Comparison of ENCODE assay signal across 8 mouse cellular contexts in the genomic region with DNA sequence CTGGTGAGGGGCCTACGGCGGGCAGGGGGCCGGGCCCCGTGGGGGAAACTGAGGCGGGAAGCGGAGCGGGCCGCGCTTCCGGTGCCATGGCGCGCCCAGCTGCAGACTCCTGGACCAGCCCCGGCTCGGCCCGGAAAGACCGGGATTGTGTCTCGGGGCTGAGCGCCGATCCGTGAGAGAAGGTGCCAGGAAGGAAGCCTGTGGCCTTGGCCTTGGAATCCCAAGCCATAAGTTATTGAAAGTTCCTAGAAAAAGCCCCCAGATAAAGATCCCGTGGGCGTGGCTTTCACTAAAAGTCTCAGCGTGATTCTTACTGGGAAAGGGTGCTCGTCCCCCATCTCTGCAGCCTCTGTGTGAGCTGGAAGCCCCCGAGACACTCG. TPM values are rescaled to one million over a fixed set of nuclear protein-coding genes. Genes with fewer than 3 reads are reported as not detected.
A peak's percentile ranks its signal among the peaks of the same experiment; 100 is the strongest.
DNase-seq lines count a peak whose midpoint lies in the region; ATAC-seq and TF ChIP-seq lines count a peak whose summit lies in the region.

No protein-coding gene starts in this region.

- H3K36me3 ChIP-seq in heart, postnatal 0 days (replicated peaks; ENCODE audit: control insufficient read depth, insufficient read depth, low read length), result peaks cover 21% of the 10 kb centered on the region
- H3K36me3 ChIP-seq in hindbrain, embryonic 15.5 days, result peaks cover 19% of the 10 kb centered on the region
- H3K36me3 ChIP-seq in midbrain, embryonic 13.5 days, result peaks cover 26% of the 10 kb centered on the region

- 0% methylated on average over 26 of the region's 26 CpGs for WGBS in heart, postnatal 0 days
- under 1% methylated on average over 26 of the region's 26 CpGs for WGBS in hindbrain, embryonic 15.5 days
- under 1% methylated on average over 26 of the region's 26 CpGs for whole genome bisulfite sequencing in midbrain, embryonic 13.5 days

- peak overlapping the region; percentile 80 for H3K27ac ChIP-seq in heart, postnatal 0 days (ENCODE audit: low read depth)
- H3K27ac ChIP-seq in hindbrain, embryonic 15.5 days (replicated peaks), result peak overlapping the region; percentile 69
- H3K27ac ChIP-seq in midbrain, embryonic 13.5 days, result peak overlapping the region; percentile 79

- no peak for DNase-seq in heart, postnatal 0 days (ENCODE audit: low spot score)
- DNase-seq in heart, postnatal 14 days, result no peak
- no peak for DNase-seq in adrenal gland, postnatal 10 days
- no peak for DNase-seq in adrenal gland, postnatal 4 days (ENCODE audit: low spot score in 2 of 2)

- peak; percentile 32 for ATAC-seq in heart, postnatal 0 days (ENCODE audit: insufficient read depth, low read depth)
- ATAC-seq in activated CD4-positive, CD25-positive, alpha-beta regulatory T cell, adult 4 months, result peak; percentile 40
- no peak for ATAC-seq in hindbrain, embryonic 15.5 days (ENCODE audit: low FRiP score, low read depth)
- ATAC-seq in midbrain, embryonic 13.5 days, result no peak
- ATAC-seq in megakaryocyte progenitor cell, adult 5-6 weeks (replicated peaks; ENCODE audit: poor library complexity), result no peak

- H3K9me3 ChIP-seq in heart, postnatal 0 days (replicated peaks; ENCODE audit: control insufficient read depth, low read length), result no peaks in the 10 kb centered on the region
- H3K9me3 ChIP-seq in hindbrain, embryonic 15.5 days, result no peaks in the 10 kb centered on the region
- no peaks in the 10 kb centered on the region for H3K9me3 ChIP-seq in midbrain, embryonic 13.5 days

- H3K4me3 ChIP-seq in heart, postnatal 0 days (ENCODE audit: low read depth, low read length), result peak overlapping the region; percentile 90
- peak overlapping the region; percentile 58 for H3K4me3 ChIP-seq in hindbrain, embryonic 15.5 days
- peak overlapping the region; percentile 95 for H3K4me3 ChIP-seq in midbrain, embryonic 13.5 days (replicated peaks)

- no peak; the same call in 1 of the 2 replicates for TF ChIP-seq EP300 in heart, postnatal 0 days (IDR thresholded peaks at IDR 0.05; ENCODE audit: low read depth)

- peaks cover 26% of the 10 kb centered on the region for H3K4me1 ChIP-seq in heart, postnatal 0 days (ENCODE audit: control insufficient read depth, insufficient read depth)
- H3K4me1 ChIP-seq in hindbrain, embryonic 15.5 days (replicated peaks), result peaks cover 41% of the 10 kb centered on the region
- peaks cover 37% of the 10 kb centered on the region for H3K4me1 ChIP-seq in midbrain, embryonic 13.5 days (replicated peaks)

- peak overlapping the region; percentile 93 for H3K9ac ChIP-seq in heart, postnatal 0 days (replicated peaks; ENCODE audit: low read depth, low read length)
- peak overlapping the region; percentile 83 for H3K9ac ChIP-seq in hindbrain, embryonic 15.5 days
- peak overlapping the region; percentile 97 for H3K9ac ChIP-seq in midbrain, embryonic 13.5 days (replicated peaks)

- intact Hi-C loops in heart, postnatal 14 days (cut with DNase I), result no loop called here

- no peak for TF ChIP-seq CTCF in heart, postnatal 0 days (IDR thresholded peaks at IDR 0.05; ENCODE audit: low read depth)

- H3K4me2 ChIP-seq in heart, postnatal 0 days (ENCODE audit: low read depth, low read length), result peak overlapping the region; percentile 81
- peak overlapping the region; percentile 91 for H3K4me2 ChIP-seq in hindbrain, embryonic 15.5 days
- H3K4me2 ChIP-seq in midbrain, embryonic 13.5 days (replicated peaks), result peak overlapping the region; percentile 99

- no peaks in the 10 kb centered on the region for H3K27me3 ChIP-seq in heart, postnatal 0 days (ENCODE audit: control insufficient read depth, insufficient read depth, low read length)
- H3K27me3 ChIP-seq in hindbrain, embryonic 15.5 days, result no peaks in the 10 kb centered on the region; the same call in 1 of the 2 replicates
- H3K27me3 ChIP-seq in midbrain, embryonic 13.5 days, result 0 out of 2 replicates have a peak, but pooled peaks cover 3% of the 10 kb centered on the region

RNA-seq across cellular contexts. Expression of a gene that starts 0.7 kb away (rescaled TPM):
- total RNA-seq in heart, postnatal 0 days (2014; rRNA removed; ENCODE audit: low replicate concordance), result 57.7 and 66.6 TPM in 2 replicates
- polyA plus RNA-seq in heart, postnatal 0 days (2015; fragmentation: Nextera tagmentation; extraction: Ambion mirVana), result 60.1 and 65.2 TPM in 2 replicates
- 10 to 100 TPM; 28.2 to 30.3 TPM for total RNA-seq in heart, postnatal 14 days (2021)
- polyA plus RNA-seq in activated CD4-positive, CD25-positive, alpha-beta regulatory T cell, adult 4 months (2017; shearing (Covaris generic)), result 10 to 100 TPM; 46.6 to 52.0 TPM
- polyA plus RNA-seq in hindbrain, embryonic 15.5 days (2015; fragmentation: Nextera tagmentation; extraction: Ambion mirVana), result 102 and 109 TPM in 2 replicates
- polyA plus RNA-seq in midbrain, embryonic 13.5 days (2015; fragmentation: Nextera tagmentation; extraction: Ambion mirVana), result 107 and 112 TPM in 2 replicates
- total RNA-seq in adrenal gland, postnatal 10 days (2021), result 10 to 100 TPM; 34.7 to 40.0 TPM
- 15.9 and 16.2 TPM in 2 replicates for total RNA-seq in megakaryocyte progenitor cell, adult 5-6 weeks (2015)
- total RNA-seq in megakaryocyte progenitor cell, adult 5-6 weeks (2017), result 33.4 and 34.8 TPM in 2 replicates
- 10 to 100 TPM; 51.4 to 54.3 TPM for total RNA-seq in adrenal gland, postnatal 4 days (2021)

RNA-seq across cellular contexts. Expression of a gene that starts 28.6 kb away (rescaled TPM):
- total RNA-seq in heart, postnatal 0 days (2014; rRNA removed; ENCODE audit: low replicate concordance), result 16.1 and 22.0 TPM in 2 replicates
- polyA plus RNA-seq in heart, postnatal 0 days (2015; fragmentation: Nextera tagmentation; extraction: Ambion mirVana), result 7.8 and 8.2 TPM in 2 replicates
- 10 to 100 TPM in 1 of 2 experiments, 1 to 10 TPM in 1; 9.2 to 10.3 TPM for total RNA-seq in heart, postnatal 14 days (2021)
- polyA plus RNA-seq in activated CD4-positive, CD25-positive, alpha-beta regulatory T cell, adult 4 months (2017; shearing (Covaris generic)), result 10 to 100 TPM in 1 of 2 experiments, 1 to 10 TPM in 1; 6.9 to 12.0 TPM
- polyA plus RNA-seq in hindbrain, embryonic 15.5 days (2015; fragmentation: Nextera tagmentation; extraction: Ambion mirVana), result 16.8 and 20.1 TPM in 2 replicates
- 9.2 and 10.0 TPM in 2 replicates for polyA plus RNA-seq in midbrain, embryonic 13.5 days (2015; fragmentation: Nextera tagmentation; extraction: Ambion mirVana)
- total RNA-seq in adrenal gland, postnatal 10 days (2021), result 10 to 100 TPM; 18.9 to 21.3 TPM
- 4.4 and 4.8 TPM in 2 replicates for total RNA-seq in megakaryocyte progenitor cell, adult 5-6 weeks (2015)
- 5.5 and 6.8 TPM in 2 replicates for total RNA-seq in megakaryocyte progenitor cell, adult 5-6 weeks (2017)
- total RNA-seq in adrenal gland, postnatal 4 days (2021), result 10 to 100 TPM; 24.1 to 26.5 TPM

Comparison
In these comparisons a context has a peak if more than half of its experiments do, and no peak if none do; other contexts are left out.
1. ATAC-seq: peak in heart, postnatal 0 days (single experiment) and activated CD4-positive, CD25-positive, alpha-beta regulatory T cell, adult 4 months (single experiment); none in hindbrain, embryonic 15.5 days (single experiment), midbrain, embryonic 13.5 days (single experiment) and megakaryocyte progenitor cell, adult 5-6 weeks (single experiment).
2. Peak in every context shown above with its lines, with median percentiles within 50 percentile points of each other: H3K27ac ChIP-seq, H3K4me2 ChIP-seq, H3K4me3 ChIP-seq and H3K9ac ChIP-seq.